Mouse (Mus musculus) MEL (cell line): ENCODE data around the gene Chd5.

Experiments
- CHD2 ChIP-seq: IDR thresholded peaks from 2 replicates; pipeline ENCODE4 v1.6.1; 2011; ENCODE audit warnings: low read length, improper control_type of control experiment
- CTCF ChIP-seq, 3 experiments: IDR thresholded peaks in 2 of 3; conservative IDR thresholded peaks in 1 of 3; 2 replicates each; pipeline ENCODE4 v1.5.1; 2011 to 2012; ENCODE audit warnings: low read length in 3 of 3, low read depth in 2 of 3, mild to moderate bottlenecking in 2 of 3, improper control_type of control experiment in 1 of 3, inconsistent platforms in 1 of 3, mixed read lengths in 1 of 3, moderate library complexity in 1 of 3; ENCODE audit not compliant: control insufficient read depth in 1 of 3, insufficient read depth in 1 of 3, poor library complexity in 1 of 3, severe bottlenecking in 1 of 3
- E2F4 ChIP-seq: IDR thresholded peaks from 2 replicates; pipeline ENCODE4 v1.6.1; 2011; ENCODE audit warnings: low read depth, low read length, improper control_type of control experiment, borderline replicate concordance
- POLR2A ChIP-seq, 2 experiments: IDR thresholded peaks; 2 replicates each; pipeline ENCODE4 v1.6.1; 2011 to 2012; ENCODE audit warnings: low read length in 2 of 2, mild to moderate bottlenecking in 2 of 2, control low read depth in 1 of 2, improper control_type of control experiment in 1 of 2, low read depth in 1 of 2, moderate library complexity in 1 of 2; ENCODE audit not compliant: control insufficient read depth in 1 of 2, insufficient read depth in 1 of 2, poor library complexity in 1 of 2
- POLR2AphosphoS5 ChIP-seq: IDR thresholded peaks from 2 replicates; pipeline ENCODE4 v1.6.1; 2012; ENCODE audit warnings: low read depth, borderline replicate concordance, mild to moderate bottlenecking, inconsistent platforms, low read length, moderate library complexity, mixed read lengths
- SMC3 ChIP-seq: IDR thresholded peaks from 2 replicates; pipeline ENCODE4 v1.6.1; 2011; ENCODE audit warnings: low read depth, low read length, improper control_type of control experiment
- TCF12 ChIP-seq: IDR thresholded peaks from 2 replicates; pipeline ENCODE4 v1.6.1; 2014; ENCODE audit warnings: low read depth, mild to moderate bottlenecking, inconsistent platforms, low read length, improper control_type of control experiment, moderate library complexity
- ZC3H11A ChIP-seq: IDR thresholded peaks from 2 replicates; pipeline ENCODE4 v1.6.1; 2012; ENCODE audit warnings: low read depth, mild to moderate bottlenecking, inconsistent platforms, low read length, improper control_type of control experiment

GRCm38 (mm10) chr4:152324641-152325562 lies 13.5 kb upstream of the Chd5 start:
- TF ChIP-seq POLR2A (IDR thresholded peaks at IDR 0.05; ENCODE audit: control insufficient read depth in 1 of 2, insufficient read depth in 1 of 2, low read depth in 1 of 2, low read length in 2 of 2, poor library complexity in 1 of 2): no peak; a peak in 1 of 4 replicates
- no peak for TF ChIP-seq CTCF (IDR thresholded peaks at IDR 0.05 in 2 of 3, conservative IDR thresholded peaks at IDR 0.05 in 1 of 3; ENCODE audit: control insufficient read depth in 1 of 3, insufficient read depth in 1 of 3, low read depth in 2 of 3, low read length in 3 of 3, poor library complexity in 1 of 3, severe bottlenecking in 1 of 3)
- no peak for TF ChIP-seq TCF12
- no peak for TF ChIP-seq CHD2
- no peak for TF ChIP-seq POLR2AphosphoS5
- TF ChIP-seq E2F4: no peak
- TF ChIP-seq ZC3H11A: no peak
- no peak for TF ChIP-seq SMC3
